Mouse (Mus musculus) macrophage (primary cell): Measurements from ENCODE around the gene Tnfrsf11a. TPM values are rescaled to one million over a fixed set of nuclear protein-coding genes. Genes with fewer than 3 reads are reported as not detected.
"Not testable (repeated sequence)": the region's sequence is repeated elsewhere in the genome, so short reads cannot be mapped to it uniquely, and the experiment has no call there.

Experiments
- H3K27ac ChIP-seq: fragments of 350-480 bp; formaldehyde crosslinking; 2 replicates; pipeline ENCODE4 v1.9.0; 2021
- H3K36me3 ChIP-seq: fragments of 350-480 bp; formaldehyde crosslinking; 2 replicates; pipeline ENCODE4 v1.9.0; 2021; ENCODE audit errors: inconsistent target
- H3K4me3 ChIP-seq: fragments of 350-480 bp; formaldehyde crosslinking; 2 replicates; pipeline ENCODE4 v1.9.0; 2021; ENCODE audit errors: inconsistent target
- H3K79me2 ChIP-seq: fragments of 350-480 bp; formaldehyde crosslinking; 2 replicates; pipeline ENCODE4 v1.9.0; 2021; ENCODE audit errors: inconsistent target
- WGBS: methylation state at CpG from one replicate; pipeline ENCODE4 v1.1.7; 2026; ENCODE audit warnings: inconsistent platforms; ENCODE audit not compliant: missing documents; 5-methylcytosine and 5-hydroxymethylcytosine counted together
- polyA plus RNA-seq: library from polyadenylated mRNA; stranded (reverse); fragments of 250-400 nt; gene quantifications from 3 replicates; pipeline ENCODE4 v1.2.4, GENCODE M21; 2018; ENCODE audit warnings: inconsistent platforms

Tnfrsf11a gene
- polyA plus RNA-seq, 1 experiment from 2014 or later: 38.4 TPM

- WGBS: 41% methylated on average over 6 of the region's 6 CpGs
- Histone ChIP-seq H3K4me3 (no peak overlapping the region), H3K27ac (no peak overlapping the region), H3K79me2 (peaks cover 100% of the 10 kb centered on the region), H3K36me3 (peaks cover 16% of the 10 kb centered on the region; the same call in 1 of the 2 replicates)
Measured at GRCm38 (mm10) chr1:105802941-105803340, 22.4 kb downstream of the Tnfrsf11a start.

GRCm38 (mm10) chr1:105804285-105804684 lies 23.8 kb downstream of the Tnfrsf11a start:
- no peak overlapping the region for H3K4me3 ChIP-seq
- H3K27ac ChIP-seq: no peak overlapping the region
- H3K36me3 ChIP-seq: peaks cover 26% of the 10 kb centered on the region; the same call in 1 of the 2 replicates
- 94% methylated on average over 3 of the region's 3 CpGs for WGBS
- H3K79me2 ChIP-seq: peaks cover 92% of the 10 kb centered on the region

DNA sequence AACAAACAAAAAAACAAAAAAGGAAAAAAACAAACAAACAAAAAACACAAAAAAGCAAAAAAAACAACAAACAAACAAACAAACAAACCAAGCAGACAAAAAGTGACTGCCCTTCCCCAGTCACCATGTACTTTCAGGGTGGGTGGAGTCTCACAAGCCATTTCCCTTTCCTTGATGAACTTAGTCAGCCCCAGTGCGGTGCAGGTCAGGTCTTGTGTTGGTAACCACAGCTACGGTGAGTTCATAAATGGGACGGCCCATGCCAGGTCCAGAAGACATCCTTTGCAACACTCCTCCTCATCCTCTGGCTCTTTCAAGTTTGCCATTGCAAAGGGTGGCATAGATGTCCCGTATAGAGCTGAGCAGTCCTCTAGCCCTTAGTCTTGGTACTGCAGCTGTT lies 25.0 kb downstream of the Tnfrsf11a start:
- Histone ChIP-seq H3K4me3 (no peak overlapping the region), H3K79me2 (peaks cover 79% of the 10 kb centered on the region), H3K36me3 (peaks cover 39% of the 10 kb centered on the region; the same call in 1 of the 2 replicates), H3K27ac (0 out of 2 replicates have a peak overlapping the region, but pooled peaks have one; percentile 12)
- WGBS: 65% methylated on average over 3 of the region's 4 CpGs

- H3K27ac ChIP-seq: no peak overlapping the region
- WGBS: 97% methylated on average over 10 of the region's 10 CpGs
- H3K79me2 ChIP-seq: peaks cover 63% of the 10 kb centered on the region
- no peak overlapping the region for H3K4me3 ChIP-seq
- peaks cover 50% of the 10 kb centered on the region for H3K36me3 ChIP-seq
Measured at GRCm38 (mm10) chr1:105807028-105807722, 26.7 kb downstream of the Tnfrsf11a start.

DNA sequence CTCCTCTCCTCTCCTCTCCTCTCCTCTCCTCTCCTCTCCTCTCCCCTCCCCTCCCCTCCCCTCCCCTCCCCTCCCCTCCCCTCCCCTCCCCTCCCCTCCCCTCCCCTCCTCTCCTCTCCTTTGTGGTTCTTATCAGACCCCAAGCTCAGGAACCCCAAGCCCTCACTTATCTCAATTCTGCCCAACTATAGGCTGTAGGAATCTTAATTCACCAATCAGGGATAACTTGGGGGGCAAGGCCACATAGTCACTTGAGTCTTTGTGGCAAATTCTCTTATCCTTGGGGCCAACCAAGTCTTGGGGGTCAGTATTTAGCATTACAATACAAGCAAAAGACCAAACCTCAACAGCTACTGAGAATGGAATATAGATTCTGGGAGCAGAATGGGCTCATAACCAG lies 31.5 kb downstream of the Tnfrsf11a start:
- H3K79me2 ChIP-seq: peaks cover 15% of the 10 kb centered on the region
- peaks cover 90% of the 10 kb centered on the region for H3K36me3 ChIP-seq
- not testable (repeated sequence) for H3K27ac ChIP-seq, H3K4me3 ChIP-seq

DNA sequence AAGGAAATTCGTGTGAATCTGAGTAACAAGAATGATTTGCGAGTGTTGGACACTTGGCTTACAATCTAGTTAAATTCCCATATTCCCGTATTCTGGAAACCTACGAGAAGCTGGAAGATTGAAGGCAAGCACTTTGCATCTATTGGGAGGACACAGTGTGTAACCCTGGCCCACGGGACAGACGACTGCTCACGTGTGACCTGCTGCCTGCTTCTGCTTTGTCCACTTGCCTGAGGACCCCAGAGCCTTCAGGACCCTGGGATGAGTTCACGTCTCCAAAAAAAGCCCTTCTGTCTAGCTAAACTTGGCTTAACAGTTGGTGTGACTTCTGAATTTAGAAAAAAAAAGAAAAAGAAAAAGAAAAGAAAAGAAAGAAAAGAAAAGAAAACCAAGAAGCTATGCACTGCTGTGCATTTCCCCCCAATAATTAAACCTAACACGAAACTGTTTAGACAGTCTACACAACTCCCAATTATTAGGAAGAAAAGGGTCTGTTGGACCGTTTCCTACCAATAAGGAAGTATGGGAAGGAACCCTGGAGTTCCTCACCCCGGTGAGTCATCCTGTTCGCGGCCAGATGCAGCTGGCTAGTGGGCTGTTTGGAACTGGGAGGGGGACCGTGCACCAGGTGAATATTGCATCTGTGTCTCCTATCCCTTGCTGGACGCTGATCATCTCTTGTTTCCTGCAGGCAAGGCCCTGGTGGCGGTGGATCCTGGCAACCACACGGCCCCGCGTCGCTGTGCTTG lies 32.6 kb downstream of the Tnfrsf11a start:
- Histone ChIP-seq H3K27ac (no peak overlapping the region), H3K79me2 (peaks cover 3% of the 10 kb centered on the region), H3K36me3 (peaks cover 89% of the 10 kb centered on the region), H3K4me3 (no peak overlapping the region)
- WGBS: 67% methylated on average over 20 of the region's 20 CpGs

GRCm38 (mm10) chr1:105813709-105814061 lies 33.2 kb downstream of the Tnfrsf11a start:
- Histone ChIP-seq H3K4me3 (no peak overlapping the region), H3K36me3 (peaks cover 91% of the 10 kb centered on the region), H3K79me2 (no peaks in the 10 kb centered on the region), H3K27ac (no peak overlapping the region)
- WGBS: 80% methylated on average over 11 of the region's 11 CpGs

GRCm38 (mm10) chr1:105814402-105815270 lies 34.1 kb downstream of the Tnfrsf11a start:
- no peak overlapping the region for H3K4me3 ChIP-seq
- H3K36me3 ChIP-seq: peaks cover 91% of the 10 kb centered on the region
- 91% methylated on average over 14 of the region's 14 CpGs for WGBS
- H3K27ac ChIP-seq: no peak overlapping the region
- no peaks in the 10 kb centered on the region for H3K79me2 ChIP-seq

- 100% methylated on average over 2 of the region's 2 CpGs for WGBS
- Histone ChIP-seq H3K4me3 (no peak overlapping the region), H3K27ac (no peak overlapping the region), H3K36me3 (peaks cover 90% of the 10 kb centered on the region), H3K79me2 (no peaks in the 10 kb centered on the region)
Measured at GRCm38 (mm10) chr1:105815310-105815709, 34.8 kb downstream of the Tnfrsf11a start.

GRCm38 (mm10) chr1:105815736-105816135 lies 35.2 kb downstream of the Tnfrsf11a start:
- Histone ChIP-seq H3K36me3 (peaks cover 87% of the 10 kb centered on the region), H3K79me2 (no peaks in the 10 kb centered on the region), H3K4me3 (no peak overlapping the region), H3K27ac (no peak overlapping the region)
- 98% methylated on average over 3 of the region's 3 CpGs for WGBS

GRCm38 (mm10) chr1:105819031-105819430 lies 38.5 kb downstream of the Tnfrsf11a start:
- WGBS: 68% methylated on average over 6 of the region's 6 CpGs
- no peak overlapping the region for H3K4me3 ChIP-seq

GRCm38 (mm10) chr1:105819740-105820139 lies 39.2 kb downstream of the Tnfrsf11a start:
- Histone ChIP-seq H3K79me2 (no peaks in the 10 kb centered on the region), H3K27ac (no peak overlapping the region), H3K36me3 (peaks cover 92% of the 10 kb centered on the region), H3K4me3 (no peak overlapping the region)
- WGBS: 87% methylated on average over 7 of the region's 7 CpGs

More at GRCm38 (mm10) chr1:105819031-105819430, 38.5 kb downstream of the Tnfrsf11a start:
- Histone ChIP-seq H3K27ac (no peak overlapping the region), H3K36me3 (peaks cover 92% of the 10 kb centered on the region), H3K79me2 (no peaks in the 10 kb centered on the region)

DNA sequence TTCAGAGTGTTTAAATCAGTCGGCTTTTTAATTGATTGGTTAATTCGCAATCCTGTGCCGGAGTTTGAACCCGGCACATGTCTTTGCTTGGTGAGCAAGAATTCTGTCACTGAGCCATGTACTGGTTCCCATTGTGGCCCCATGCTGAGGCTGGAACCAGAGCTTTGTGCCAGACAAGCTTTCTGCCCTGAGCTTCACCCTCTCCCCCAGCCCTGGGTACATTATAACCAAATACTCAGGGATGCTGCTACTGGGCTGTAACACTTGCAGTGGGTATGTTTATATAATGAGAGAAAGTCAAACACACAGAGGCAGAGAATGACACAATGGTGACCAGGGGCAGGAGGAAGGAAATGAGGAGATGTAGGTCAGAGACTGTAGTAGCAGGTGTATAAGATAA lies 43.8 kb downstream of the Tnfrsf11a start:
- WGBS: 97% methylated on average over 4 of the region's 4 CpGs
- Histone ChIP-seq H3K36me3 (peaks cover 94% of the 10 kb centered on the region), H3K27ac (no peak overlapping the region), H3K4me3 (no peak overlapping the region), H3K79me2 (peaks cover 25% of the 10 kb centered on the region)

GRCm38 (mm10) chr1:105824980-105825379 lies 44.5 kb downstream of the Tnfrsf11a start:
- H3K4me3 ChIP-seq: no peak overlapping the region
- H3K79me2 ChIP-seq: peaks cover 29% of the 10 kb centered on the region
- H3K36me3 ChIP-seq: peaks cover 91% of the 10 kb centered on the region
- H3K27ac ChIP-seq: no peak overlapping the region
- WGBS: 81% methylated on average over 4 of the region's 4 CpGs
